Mouse (Mus musculus): ENCODE data around the gene Casz1. TPM values are rescaled to one million over a fixed set of nuclear protein-coding genes. Genes with fewer than 3 reads are reported as not detected.

Casz1 gene
- polyA plus RNA-seq, 1 experiment from 2014 or later = 5.6 TPM

DNA sequence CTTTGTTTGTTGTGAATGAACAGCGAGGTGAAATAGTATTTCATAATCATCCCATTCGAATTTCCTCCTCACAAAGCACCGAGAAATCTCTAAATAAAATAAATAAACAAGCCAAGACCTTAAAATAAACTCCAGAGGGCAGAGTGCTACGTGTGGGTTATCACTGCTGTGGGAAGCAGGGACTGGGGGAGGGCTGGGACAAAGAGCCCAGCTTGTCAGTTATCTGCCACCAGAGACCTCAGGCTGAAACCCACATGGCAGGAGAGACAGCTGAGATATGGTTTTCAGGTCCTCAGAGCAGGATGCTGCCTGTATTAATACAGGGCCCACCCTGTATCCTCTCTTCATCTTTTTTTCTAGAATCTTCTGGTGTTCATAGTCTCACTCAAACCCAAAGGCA, 9.2 kb upstream of the Casz1 start:
- Histone ChIP-seq H3K27ac (ENCODE audit: low read depth, low read length) (no peak overlapping the region), H3K9ac (ENCODE audit: low read depth, low read length) (no peak overlapping the region), H3K9me3 (ENCODE audit: control insufficient read depth) (no peaks in the 10 kb centered on the region), H3K36me3 (ENCODE audit: control insufficient read depth, insufficient read depth) (no peaks in the 10 kb centered on the region), H3K4me1 (replicated peaks; ENCODE audit: control insufficient read depth, insufficient read depth, low read length) (no peaks in the 10 kb centered on the region), H3K27me3 (replicated peaks; ENCODE audit: control insufficient read depth, insufficient read depth, low read length) (peaks cover 31% of the 10 kb centered on the region), H3K4me3 (ENCODE audit: low read depth, low read length) (no peak overlapping the region), H3K4me2 (replicated peaks; ENCODE audit: low read depth) (no peak overlapping the region)
- TF ChIP-seq CTCF (IDR thresholded peaks at IDR 0.05; ENCODE audit: low read depth) = no peak
- no peak for ATAC-seq
- 49% methylated on average over 4 of the region's 4 CpGs for WGBS

DNA sequence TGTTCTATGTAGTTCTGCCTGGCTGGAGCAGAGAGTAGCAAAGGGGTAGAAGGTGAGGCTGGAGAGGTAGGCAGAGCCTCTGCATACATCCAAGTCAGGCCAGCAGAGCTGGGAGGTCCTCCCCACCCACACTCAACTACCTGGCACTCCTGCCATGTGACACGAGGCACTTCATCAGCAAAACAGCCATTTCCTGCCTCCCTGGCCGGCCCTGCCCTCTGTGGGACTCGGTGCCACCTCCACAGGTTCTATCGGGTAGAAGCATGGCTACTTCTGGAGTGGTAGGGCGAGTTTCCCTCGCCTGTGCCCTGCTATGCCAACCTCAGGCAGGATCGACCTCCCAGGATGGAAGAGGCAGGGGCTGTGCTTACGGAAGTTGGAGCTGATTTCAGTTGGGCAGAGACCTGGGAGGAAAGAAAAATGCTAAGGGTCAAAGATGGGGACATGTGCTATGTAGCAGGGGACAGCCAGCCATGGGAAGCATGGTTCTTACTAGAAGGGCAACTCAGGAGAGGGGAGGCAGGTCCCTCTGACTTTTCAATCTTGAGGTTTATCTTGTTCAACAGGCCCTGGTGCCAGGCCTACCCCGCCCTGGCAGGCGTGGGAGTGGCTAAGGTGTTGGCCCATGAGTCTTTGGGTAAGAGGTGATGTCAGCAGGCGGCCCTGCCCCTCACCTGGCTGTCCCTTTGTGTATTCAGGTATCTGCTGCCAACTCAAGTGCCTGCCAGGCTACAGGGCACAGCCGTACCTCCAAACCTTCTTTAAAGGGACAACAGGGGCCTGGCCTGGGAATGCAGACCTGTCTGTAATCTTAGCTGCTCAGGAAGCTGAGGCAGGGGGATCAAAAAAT, 6.5 kb upstream of the Casz1 start:
- no peak for TF ChIP-seq CTCF (IDR thresholded peaks at IDR 0.05; ENCODE audit: low read depth)
- H3K4me3 ChIP-seq (ENCODE audit: low read depth, low read length) = no peak overlapping the region
- WGBS = 70% methylated on average over 12 of the region's 12 CpGs
- H3K9ac ChIP-seq (ENCODE audit: low read depth, low read length) = no peak overlapping the region
- no peaks in the 10 kb centered on the region for H3K36me3 ChIP-seq (ENCODE audit: control insufficient read depth, insufficient read depth)
- no peaks in the 10 kb centered on the region for H3K4me1 ChIP-seq (replicated peaks; ENCODE audit: control insufficient read depth, insufficient read depth, low read length)
- peaks cover 38% of the 10 kb centered on the region for H3K27me3 ChIP-seq (replicated peaks; ENCODE audit: control insufficient read depth, insufficient read depth, low read length)
- peak; percentile 73 for ATAC-seq
- no peak overlapping the region for H3K4me2 ChIP-seq (replicated peaks; ENCODE audit: low read depth)
- H3K9me3 ChIP-seq (ENCODE audit: control insufficient read depth) = no peaks in the 10 kb centered on the region
- H3K27ac ChIP-seq (ENCODE audit: low read depth, low read length) = no peak overlapping the region; the same call in 1 of the 2 replicates

DNA sequence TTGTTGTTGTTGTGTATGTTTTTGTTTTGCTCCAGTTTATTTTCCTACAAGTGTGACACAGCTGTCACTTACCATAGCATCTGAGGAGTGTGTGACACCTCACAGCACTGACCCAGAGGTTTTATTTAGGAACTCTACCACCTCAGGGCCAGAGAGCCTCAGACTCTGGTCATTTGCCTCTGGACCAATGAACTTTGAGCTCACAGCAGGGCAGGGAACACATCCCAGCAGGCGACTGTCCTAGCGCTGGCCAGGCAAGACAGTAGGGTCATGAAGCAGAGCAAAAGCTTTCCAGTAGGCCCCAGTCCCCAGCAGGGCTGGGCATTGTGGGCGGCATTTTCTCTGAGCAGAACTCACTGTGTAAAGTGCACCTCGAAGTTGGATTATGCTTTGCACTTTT, 1.2 kb upstream of the Casz1 start:
- WGBS = 51% methylated on average over 4 of the region's 4 CpGs
- Histone ChIP-seq H3K4me2 (replicated peaks; ENCODE audit: low read depth) (no peak overlapping the region), H3K27ac (ENCODE audit: low read depth, low read length) (no peak overlapping the region), H3K9me3 (ENCODE audit: control insufficient read depth) (no peaks in the 10 kb centered on the region), H3K4me1 (replicated peaks; ENCODE audit: control insufficient read depth, insufficient read depth, low read length) (no peaks in the 10 kb centered on the region), H3K4me3 (ENCODE audit: low read depth, low read length) (no peak overlapping the region), H3K27me3 (replicated peaks; ENCODE audit: control insufficient read depth, insufficient read depth, low read length) (peaks cover 58% of the 10 kb centered on the region), H3K9ac (ENCODE audit: low read depth, low read length) (no peak overlapping the region), H3K36me3 (ENCODE audit: control insufficient read depth, insufficient read depth) (no peaks in the 10 kb centered on the region)
- ATAC-seq = no peak
- no peak for TF ChIP-seq CTCF (IDR thresholded peaks at IDR 0.05; ENCODE audit: low read depth)

DNA sequence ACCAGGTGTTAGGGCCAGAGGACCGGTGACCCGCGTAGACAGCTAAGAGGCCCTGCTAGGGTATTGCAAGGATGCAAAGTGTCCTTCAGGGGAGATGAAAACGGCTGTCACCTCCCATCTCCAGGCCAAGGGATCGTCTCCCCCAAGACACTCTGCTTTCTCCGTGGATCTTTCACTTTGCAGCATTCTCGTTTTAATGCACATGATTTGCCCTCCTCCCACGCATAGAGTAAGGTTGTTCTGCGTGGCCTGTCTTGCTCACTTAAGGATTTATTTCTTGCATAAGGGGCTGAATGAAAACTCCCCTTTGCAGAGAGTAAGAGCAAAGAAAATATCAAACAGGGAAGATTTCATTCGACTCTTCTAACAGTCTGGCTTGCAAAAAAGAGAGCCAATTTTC, 593 bp upstream of the Casz1 start:
- Histone ChIP-seq H3K9me3 (ENCODE audit: control insufficient read depth) (no peaks in the 10 kb centered on the region), H3K36me3 (ENCODE audit: control insufficient read depth, insufficient read depth) (no peaks in the 10 kb centered on the region), H3K4me1 (replicated peaks; ENCODE audit: control insufficient read depth, insufficient read depth, low read length) (no peaks in the 10 kb centered on the region), H3K4me3 (ENCODE audit: low read depth, low read length) (peak overlapping the region; percentile 53), H3K27me3 (replicated peaks; ENCODE audit: control insufficient read depth, insufficient read depth, low read length) (peaks cover 64% of the 10 kb centered on the region), H3K9ac (ENCODE audit: low read depth, low read length) (no peak overlapping the region), H3K4me2 (replicated peaks; ENCODE audit: low read depth) (peak overlapping the region; percentile 91), H3K27ac (ENCODE audit: low read depth, low read length) (no peak overlapping the region)
- no peak for TF ChIP-seq CTCF (IDR thresholded peaks at IDR 0.05; ENCODE audit: low read depth)
- 28% methylated on average over 10 of the region's 10 CpGs for whole genome bisulfite sequencing
- no peak for ATAC-seq

DNA sequence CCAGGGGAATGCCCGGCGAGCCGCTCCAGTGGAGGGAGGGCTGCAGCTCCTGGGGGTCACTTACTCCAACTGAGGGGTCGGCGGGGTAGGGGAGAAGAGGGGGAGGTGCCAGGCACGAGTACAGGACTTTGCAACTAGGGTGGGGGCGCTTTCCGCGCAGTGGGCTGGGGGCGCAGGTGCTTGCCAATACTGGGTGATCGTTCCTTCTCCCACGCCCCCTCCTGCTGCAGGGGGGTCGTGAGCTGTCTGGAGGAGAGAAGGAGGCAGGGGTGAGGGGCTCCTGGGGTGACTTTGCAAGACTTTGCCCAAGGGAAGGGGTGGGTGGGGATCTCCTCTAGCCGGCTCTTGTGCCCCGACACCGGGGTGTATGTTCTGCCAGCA, 541 bp downstream of the Casz1 start:
- peak overlapping the region; percentile 38 for H3K9ac ChIP-seq (ENCODE audit: low read depth, low read length)
- WGBS = 0% methylated on average over 15 of the region's 16 CpGs
- H3K27me3 ChIP-seq (replicated peaks; ENCODE audit: control insufficient read depth, insufficient read depth, low read length) = peaks cover 70% of the 10 kb centered on the region
- H3K9me3 ChIP-seq (ENCODE audit: control insufficient read depth) = no peaks in the 10 kb centered on the region
- no peak for ATAC-seq
- TF ChIP-seq CTCF (IDR thresholded peaks at IDR 0.05; ENCODE audit: low read depth) = no peak
- H3K4me3 ChIP-seq (ENCODE audit: low read depth, low read length) = peak overlapping the region; percentile 53
- no peak overlapping the region for H3K27ac ChIP-seq (ENCODE audit: low read depth, low read length)
- H3K4me2 ChIP-seq (replicated peaks; ENCODE audit: low read depth) = peak overlapping the region; percentile 91
- no peaks in the 10 kb centered on the region for H3K36me3 ChIP-seq (ENCODE audit: control insufficient read depth, insufficient read depth)
- no peaks in the 10 kb centered on the region for H3K4me1 ChIP-seq (replicated peaks; ENCODE audit: control insufficient read depth, insufficient read depth, low read length)

DNA sequence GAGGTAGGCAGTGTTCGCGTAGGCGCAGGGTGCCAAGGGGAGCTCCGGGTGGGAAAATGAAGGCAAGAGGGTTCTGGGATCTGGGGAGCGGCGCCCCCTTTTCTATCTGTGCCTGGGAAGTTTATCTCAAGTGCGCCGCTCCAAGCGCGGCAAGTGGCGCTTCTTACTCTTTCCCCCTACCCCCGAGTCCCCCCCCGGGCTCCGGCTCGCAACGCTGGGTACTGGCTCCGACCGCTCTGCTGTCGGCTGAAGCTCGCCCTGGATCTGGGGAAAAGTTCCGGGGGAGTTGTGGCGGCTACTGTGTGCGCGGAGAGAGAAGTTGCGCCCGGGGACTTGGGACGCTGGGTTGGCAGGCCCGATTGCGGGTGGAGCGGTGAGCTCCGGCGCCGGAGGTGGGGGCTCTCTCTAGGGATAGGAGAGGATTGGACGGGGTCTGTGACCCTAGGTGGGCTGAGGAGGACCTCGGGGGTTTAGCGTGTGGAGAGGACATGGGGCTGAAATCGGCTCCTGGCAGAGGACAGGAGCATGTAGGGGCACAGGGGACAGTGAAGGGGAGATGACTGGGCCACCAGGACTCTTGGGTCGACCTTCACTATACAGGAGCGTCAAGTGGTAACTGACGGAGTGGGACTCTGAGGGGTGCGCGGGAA, 1.1 kb downstream of the Casz1 start:
- Histone ChIP-seq H3K27ac (ENCODE audit: low read depth, low read length) (no peak overlapping the region), H3K9me3 (ENCODE audit: control insufficient read depth) (no peaks in the 10 kb centered on the region), H3K27me3 (replicated peaks; ENCODE audit: control insufficient read depth, insufficient read depth, low read length) (peaks cover 74% of the 10 kb centered on the region), H3K4me2 (replicated peaks; ENCODE audit: low read depth) (peak overlapping the region; percentile 91), H3K9ac (ENCODE audit: low read depth, low read length) (peak overlapping the region; percentile 38), H3K4me3 (ENCODE audit: low read depth, low read length) (peak overlapping the region; percentile 53), H3K4me1 (replicated peaks; ENCODE audit: control insufficient read depth, insufficient read depth, low read length) (no peaks in the 10 kb centered on the region), H3K36me3 (ENCODE audit: control insufficient read depth, insufficient read depth) (no peaks in the 10 kb centered on the region)
- ATAC-seq = no peak
- under 1% methylated on average over 40 of the region's 42 CpGs for WGBS
- TF ChIP-seq CTCF (IDR thresholded peaks at IDR 0.05; ENCODE audit: low read depth) = no peak

Data from intestine, postnatal 0 days (tissue).